Mouse (Mus musculus) stomach, embryonic 16.5 days (tissue): ENCODE data around the gene Eef1e1. TPM values are rescaled to one million over a fixed set of nuclear protein-coding genes. Genes with fewer than 3 reads are reported as not detected.
A peak's percentile ranks its signal among the peaks of the same experiment; 100 is the strongest.

Experiments used
- ATAC-seq: fragments of 200-750 bp; cut with Nextera tagmentation; 2 replicates; pipeline ENCODE4 v1.8.0; 2017; ENCODE audit warnings: moderate number of reproducible peaks, moderate TSS enrichment; ENCODE audit not compliant: insufficient read depth, low FRiP score
- H3K27ac ChIP-seq: fragments of 300-500 bp; sonication (generic); 2 replicates; pipeline ENCODE4 v1.5.1; 2014; ENCODE audit warnings: low read length
- H3K27me3 ChIP-seq: fragments of 300-500 bp; sonication (generic); 2 replicates; pipeline ENCODE4 v1.6.1; 2014; ENCODE audit warnings: low read length, control low read depth, mixed read lengths; ENCODE audit not compliant: control insufficient read depth, insufficient read depth
- H3K36me3 ChIP-seq: fragments of 300-500 bp; sonication (generic); 2 replicates; pipeline ENCODE4 v1.6.1; 2014; ENCODE audit warnings: low read length; ENCODE audit not compliant: control insufficient read depth, insufficient read depth
- H3K4me1 ChIP-seq: fragments of 300-500 bp; sonication (generic); 2 replicates; pipeline ENCODE4 v1.6.1; 2014; ENCODE audit warnings: low read length, control low read depth, mixed read lengths; ENCODE audit not compliant: control insufficient read depth, insufficient read depth
- H3K4me2 ChIP-seq: fragments of 300-500 bp; sonication (generic); 2 replicates; pipeline ENCODE4 v1.6.1; 2014; ENCODE audit warnings: low read depth, low read length, mixed read lengths
- H3K4me3 ChIP-seq: fragments of 300-500 bp; sonication (generic); replicated peaks from 2 replicates; pipeline ENCODE4 v1.5.1; 2014; ENCODE audit warnings: mild to moderate bottlenecking, low read length
- H3K9ac ChIP-seq: fragments of 300-500 bp; sonication (generic); 2 replicates; pipeline ENCODE4 v1.6.1; 2014; ENCODE audit warnings: low read length
- H3K9me3 ChIP-seq: fragments of 300-500 bp; sonication (generic); replicated peaks from 2 replicates; pipeline ENCODE4 v1.6.1; 2016; ENCODE audit warnings: low read length, control low read depth; ENCODE audit not compliant: control insufficient read depth
- WGBS: fragments of 180-500 bp; shearing (Covaris S2); extraction: QIAGEN DNeasy Blood & Tissue Kit; methylation state at CpG from one replicate; pipeline ENCODE4 v1.1.7; 2014; 5-methylcytosine and 5-hydroxymethylcytosine counted together
- polyA plus RNA-seq: library from polyadenylated mRNA; unstranded; fragments of >200 nt; fragmentation: Nextera tagmentation; extraction: Ambion mirVana; gene quantifications from 2 replicates; pipeline ENCODE4 v1.2.1, GENCODE M21; 2015

The Eef1e1 gene
- polyA plus RNA-seq, 1 experiment from 2014 or later: 37.6 TPM

GRCm38 (mm10) chr13:38602243-38602832 lies 56.5 kb downstream of the Eef1e1 start:
- H3K27me3 ChIP-seq: no peaks in the 10 kb centered on the region
- no peaks in the 10 kb centered on the region for H3K36me3 ChIP-seq
- H3K4me2 ChIP-seq: peak overlapping the region; percentile 13
- H3K27ac ChIP-seq: peak overlapping the region; percentile 29; the same call in 1 of the 2 replicates
- 37% methylated on average over 17 of the region's 17 CpGs for WGBS
- no peak overlapping the region for H3K4me3 ChIP-seq
- H3K9me3 ChIP-seq: no peaks in the 10 kb centered on the region
- ATAC-seq: peak; percentile 33; the same call in 1 of the 2 replicates
- H3K9ac ChIP-seq: no peak overlapping the region
- H3K4me1 ChIP-seq: peaks cover 12% of the 10 kb centered on the region; the same call in 1 of the 2 replicates

DNA sequence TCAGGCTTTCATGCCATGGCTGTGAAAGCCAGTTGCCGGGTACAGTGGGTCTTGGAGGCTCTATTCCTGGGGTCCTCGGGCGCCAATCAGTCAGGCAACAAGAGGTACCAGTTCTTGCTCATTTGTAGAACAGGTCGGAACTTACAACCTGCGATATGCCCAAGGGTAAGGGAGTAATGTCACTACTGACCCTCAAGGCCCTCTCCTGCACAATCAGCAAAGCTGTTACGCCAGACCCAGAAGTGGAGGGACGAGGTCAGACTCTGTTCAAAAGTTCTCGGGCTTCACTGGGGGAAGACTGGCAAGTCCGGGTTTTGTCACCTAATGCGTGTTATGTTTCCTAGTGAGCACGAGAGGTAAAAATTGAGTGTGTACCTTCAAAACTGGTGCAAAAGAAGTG lies 58.0 kb downstream of the Eef1e1 start:
- 80% methylated on average over 11 of the region's 11 CpGs for WGBS
- Histone ChIP-seq H3K4me1 (peaks cover 12% of the 10 kb centered on the region; the same call in 1 of the 2 replicates), H3K27me3 (no peaks in the 10 kb centered on the region), H3K9ac (no peak overlapping the region), H3K27ac (no peak overlapping the region), H3K4me3 (no peak overlapping the region), H3K9me3 (no peaks in the 10 kb centered on the region), H3K36me3 (no peaks in the 10 kb centered on the region), H3K4me2 (no peak overlapping the region)
- no peak for ATAC-seq

GRCm38 (mm10) chr13:38597076-38597475 lies 61.8 kb downstream of the Eef1e1 start:
- H3K36me3 ChIP-seq: no peaks in the 10 kb centered on the region
- no peak overlapping the region for H3K9ac ChIP-seq
- ATAC-seq: no peak
- H3K4me1 ChIP-seq: 0 out of 2 replicates have a peak, but pooled peaks cover 2% of the 10 kb centered on the region
- no peak overlapping the region for H3K27ac ChIP-seq
- H3K27me3 ChIP-seq: no peaks in the 10 kb centered on the region
- H3K9me3 ChIP-seq: no peaks in the 10 kb centered on the region
- WGBS: 65% methylated on average over 3 of the region's 3 CpGs
- no peak overlapping the region for H3K4me3 ChIP-seq
- H3K4me2 ChIP-seq: no peak overlapping the region

- H3K9me3 ChIP-seq: no peaks in the 10 kb centered on the region
- no peak overlapping the region for H3K4me3 ChIP-seq
- H3K27me3 ChIP-seq: no peaks in the 10 kb centered on the region
- no peak overlapping the region for H3K27ac ChIP-seq
- H3K9ac ChIP-seq: no peak overlapping the region
- WGBS: 74% methylated on average over 4 of the region's 4 CpGs
- H3K36me3 ChIP-seq: no peaks in the 10 kb centered on the region
- ATAC-seq: no peak
- H3K4me2 ChIP-seq: no peak overlapping the region
- H3K4me1 ChIP-seq: no peaks in the 10 kb centered on the region
These were observed 62.4 kb downstream of the Eef1e1 start for GRCm38 (mm10) chr13:38596461-38596860.

Other genes starting within 250 kb of the Eef1e1 start
- gene Txndc5, start 130.2 kb downstream of the Eef1e1 start, polyA plus RNA-seq: 242 and 252 TPM in 2 replicates
- gene Bloc1s5, start 23.9 kb downstream of the Eef1e1 start, polyA plus RNA-seq: 15.2 and 18.5 TPM in 2 replicates